Mouse (Mus musculus): Measurements from ENCODE around the gene Wasf2.

- TF ChIP-seq CTCF (conservative IDR thresholded peaks at IDR 0.05; ENCODE audit: low read length) (no peak), NANOG (IDR thresholded peaks at IDR 0.05; ENCODE audit: borderline replicate concordance, low read length) (no peak)
Measured at GRCm38 (mm10) chr4:133169237-133170055, 39.1 kb downstream of the Wasf2 start.

All from E14TG2a.4 (cell line).